Mouse (Mus musculus) right cerebral cortex, postnatal 4 days (tissue): Measurements from ENCODE around the gene Wfdc12.

ENCODE experiments used
- DNase-seq: peaks from one replicate; pipeline ENCODE4 v3.0.0-alpha.2; 2022

Wfdc12 gene

DNA sequence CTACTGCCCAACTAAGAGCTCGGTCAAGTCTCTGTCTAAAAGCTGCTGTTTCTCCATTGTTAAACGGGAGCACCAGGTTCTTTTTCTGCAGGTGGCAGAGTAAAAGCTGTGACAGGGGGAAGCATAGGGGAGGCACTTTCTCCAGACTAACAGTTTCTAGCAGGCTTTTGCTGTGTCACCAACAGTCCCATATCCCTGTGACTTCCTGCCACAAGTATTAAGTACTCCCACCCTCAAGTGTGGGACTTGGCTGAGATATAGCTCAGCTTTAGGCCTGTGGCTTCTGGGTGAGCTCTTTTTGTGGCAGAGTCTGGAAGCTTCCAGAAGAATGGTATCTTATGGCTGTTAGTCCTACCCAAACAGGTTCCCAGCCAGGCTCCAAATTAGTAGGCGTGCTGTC, 14.6 kb downstream of the Wfdc12 start:
- DNase-seq, result no peak

DNA sequence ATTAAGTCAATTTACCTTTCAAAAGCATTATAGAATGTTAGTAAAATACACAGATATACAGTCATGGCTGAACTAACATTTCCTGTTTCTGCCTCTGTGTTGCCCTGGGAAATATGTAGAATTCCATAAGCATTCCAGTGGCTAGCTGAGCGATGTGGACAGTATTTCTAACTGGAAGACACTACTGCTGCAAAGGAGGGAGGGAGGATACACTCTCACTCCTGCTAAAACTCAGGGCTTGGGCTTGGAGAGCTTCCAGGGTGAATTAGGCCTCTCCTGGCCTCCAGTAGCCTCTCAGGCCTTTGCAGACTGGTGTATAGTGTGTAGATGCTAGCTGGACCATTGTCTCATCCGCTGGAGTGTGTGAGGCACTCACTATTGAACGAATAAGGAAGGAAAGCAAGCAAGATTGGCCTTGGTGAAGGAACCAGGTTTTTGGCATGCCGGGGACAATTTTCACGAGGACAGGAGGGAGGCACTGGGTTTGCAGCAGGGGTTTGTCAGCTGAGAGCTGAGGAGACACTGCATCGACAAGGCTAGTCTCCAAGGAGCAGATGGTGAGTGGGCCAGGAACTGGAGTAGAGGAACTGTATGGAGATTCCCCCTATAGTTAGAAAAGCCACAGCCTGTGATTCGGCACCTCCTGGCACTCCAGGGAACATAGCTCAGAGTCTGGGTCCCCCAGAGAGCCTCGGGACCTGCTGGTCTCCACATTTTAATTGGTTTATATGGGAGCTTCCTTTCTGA, 15.6 kb downstream of the Wfdc12 start:
- DNase-seq, result no peak

DNA sequence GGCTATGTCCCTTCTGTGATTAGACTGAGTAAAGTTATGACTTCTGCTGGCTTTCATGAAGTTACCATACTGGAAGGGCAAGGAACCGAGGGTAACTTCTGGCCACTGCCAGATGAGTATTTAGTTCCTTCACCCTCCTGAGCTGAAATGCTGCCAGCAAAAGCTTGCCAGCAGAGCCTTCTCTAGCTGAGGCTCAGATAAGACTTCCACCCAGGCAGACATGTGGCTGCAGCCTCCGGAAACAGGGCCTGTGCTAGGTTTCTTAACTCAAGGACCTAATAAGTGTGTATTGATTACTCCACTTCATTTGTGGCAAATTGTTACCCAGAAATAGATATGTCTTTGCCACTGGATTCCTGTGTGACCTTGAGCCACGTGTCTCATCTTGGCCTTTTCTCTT, 17.0 kb downstream of the Wfdc12 start:
- DNase-seq, result no peak

DNA sequence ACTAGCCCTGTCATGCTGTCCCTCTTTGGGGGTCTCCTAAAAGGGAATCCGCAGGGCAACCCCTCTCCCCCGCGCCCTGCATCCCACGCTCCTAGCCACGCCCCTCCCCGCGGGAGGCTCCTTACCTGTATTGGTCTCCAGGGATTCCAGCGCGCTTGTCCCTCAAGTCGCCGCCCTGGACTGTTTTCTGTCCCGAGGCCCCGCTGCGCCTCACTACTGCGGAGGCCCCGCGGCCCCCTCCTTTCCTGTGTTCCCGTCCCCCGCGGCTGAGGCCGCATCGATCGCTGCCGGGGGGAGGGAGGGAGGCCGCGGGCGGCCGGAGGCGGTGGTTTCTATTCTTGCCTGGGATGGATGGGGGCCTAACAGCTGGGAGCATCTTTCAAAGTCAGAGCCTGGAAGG, 19.5 kb downstream of the Wfdc12 start, which contains the start of gene Kcns1:
Gene Kcns1, minus strand, starts transcription at position 212 of the 400 bp plus-strand sequence.
- no peak for DNase-seq

DNA sequence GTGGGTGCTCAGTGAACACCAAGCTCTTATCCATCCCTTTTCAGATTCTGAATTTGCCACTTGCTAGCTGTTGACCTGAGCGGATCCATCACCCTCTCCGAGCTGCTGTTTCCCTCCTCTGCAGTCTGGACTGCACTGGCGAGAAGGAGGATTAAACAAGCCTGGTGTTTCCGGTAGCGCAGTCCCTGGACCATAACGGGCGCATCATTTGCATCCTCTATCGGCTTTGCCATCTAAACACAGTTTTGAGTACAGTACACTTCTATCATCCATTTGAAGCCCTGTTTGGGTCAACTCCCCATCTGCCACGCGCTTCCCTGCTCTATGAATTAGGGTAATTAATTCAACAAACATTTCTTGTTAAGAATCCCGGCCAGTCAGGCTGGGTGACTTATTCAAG, 20.1 kb downstream of the Wfdc12 start:
- DNase-seq, result no peak

DNA sequence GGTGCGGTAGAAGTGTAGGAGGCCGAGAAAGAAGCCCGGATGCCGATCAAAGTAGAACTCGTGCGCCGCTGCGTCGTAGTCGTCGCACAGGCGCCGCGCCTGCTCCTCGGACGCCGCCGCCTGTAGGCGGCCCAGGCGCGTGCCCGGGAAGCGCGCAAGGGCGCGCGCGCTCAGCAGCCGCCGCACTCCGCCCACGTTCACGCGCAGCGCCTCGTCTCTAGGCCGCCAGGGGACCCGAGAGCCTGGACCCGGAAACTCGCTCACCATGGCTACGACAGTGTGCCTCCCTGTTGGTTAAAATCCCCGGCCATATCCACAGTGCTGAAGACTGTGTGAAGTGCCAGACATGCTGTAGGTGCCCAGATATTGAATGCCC, 21.8 kb downstream of the Wfdc12 start:
- DNase-seq, result peak; percentile 63

DNA sequence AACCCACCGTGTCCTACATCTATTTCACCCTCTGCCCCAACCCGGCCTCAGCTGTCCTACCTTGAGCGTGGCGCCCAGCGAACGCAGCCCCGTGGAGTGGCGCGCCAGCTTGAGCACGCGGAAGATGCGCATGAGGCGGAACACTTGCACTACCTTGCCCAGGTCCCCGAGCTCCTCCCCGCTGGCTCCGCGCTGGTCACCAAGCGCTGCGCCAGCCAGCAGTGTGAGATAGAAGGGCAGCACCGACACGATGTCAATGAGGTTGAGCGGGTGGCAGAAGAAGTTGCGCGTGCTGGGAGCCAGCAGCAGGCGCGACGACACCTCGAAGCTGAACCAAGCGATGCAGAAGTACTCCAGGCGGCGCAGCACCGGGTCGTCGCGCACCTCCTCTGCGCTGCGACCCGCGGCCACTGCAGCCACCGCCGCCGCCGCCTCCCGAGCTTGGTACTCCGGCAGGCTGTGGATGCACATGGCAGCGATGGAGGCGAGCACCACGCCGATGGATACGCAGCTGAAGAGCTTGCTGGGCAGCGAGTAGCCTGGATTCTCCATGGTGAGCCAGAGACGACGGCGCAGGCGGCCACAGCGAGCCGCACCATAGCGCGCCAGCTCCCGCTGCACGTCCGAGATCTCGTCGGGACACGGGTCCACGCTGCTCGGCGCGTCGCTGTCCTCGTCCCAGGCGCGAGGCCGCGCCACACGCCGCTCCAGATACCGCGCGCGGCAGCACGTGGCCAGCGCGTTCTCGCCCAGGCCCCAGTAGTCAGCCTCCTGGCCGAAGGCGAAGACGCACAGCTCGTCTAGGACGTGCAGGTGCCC, 22.4 kb downstream of the Wfdc12 start:
- no peak for DNase-seq

DNA sequence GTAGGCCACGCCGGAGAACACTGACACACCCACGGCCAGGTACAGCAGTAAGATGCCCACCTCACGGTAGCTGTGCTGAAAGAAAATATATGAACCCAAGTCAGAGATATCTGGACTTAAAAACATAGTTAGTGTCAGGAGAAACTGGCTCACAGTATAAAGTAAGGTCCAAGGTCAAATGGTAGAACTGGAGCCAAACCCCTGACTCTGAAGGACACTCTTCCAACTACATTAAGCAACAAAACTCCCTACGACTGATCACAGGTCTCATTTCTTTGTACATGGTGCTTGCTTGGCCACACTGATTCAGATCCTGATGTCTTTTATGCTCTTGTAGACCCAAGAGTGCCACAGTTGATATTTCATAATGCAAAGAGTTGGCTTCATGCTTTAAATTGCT, 25.5 kb downstream of the Wfdc12 start:
- no peak for DNase-seq

DNA sequence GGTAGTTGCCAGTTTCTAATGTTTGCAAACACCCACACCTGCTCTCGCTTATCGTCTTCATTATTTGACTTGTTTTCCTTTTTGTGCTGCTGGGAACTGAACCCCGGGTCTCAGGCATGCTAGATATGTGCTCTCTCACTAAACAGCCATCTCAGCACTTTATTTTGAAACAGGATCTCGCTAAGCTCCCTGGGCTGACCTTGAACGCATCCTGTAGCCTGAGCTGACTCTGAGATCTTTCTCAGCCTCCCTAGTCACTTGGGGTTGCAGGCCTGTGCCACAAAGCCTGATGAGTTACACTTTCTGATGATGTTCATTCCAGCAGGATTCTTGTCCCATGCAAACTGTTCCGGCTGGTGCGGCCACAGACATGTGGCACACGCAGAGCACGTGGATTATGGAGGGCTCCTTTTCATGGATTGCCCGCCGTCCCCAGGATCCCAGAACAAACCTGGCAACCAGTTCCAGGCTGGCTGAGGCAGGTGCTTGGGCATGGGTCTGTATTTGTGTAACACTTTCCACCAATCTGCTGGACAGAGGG, 28.8 kb downstream of the Wfdc12 start:
- DNase-seq, result no peak

DNA sequence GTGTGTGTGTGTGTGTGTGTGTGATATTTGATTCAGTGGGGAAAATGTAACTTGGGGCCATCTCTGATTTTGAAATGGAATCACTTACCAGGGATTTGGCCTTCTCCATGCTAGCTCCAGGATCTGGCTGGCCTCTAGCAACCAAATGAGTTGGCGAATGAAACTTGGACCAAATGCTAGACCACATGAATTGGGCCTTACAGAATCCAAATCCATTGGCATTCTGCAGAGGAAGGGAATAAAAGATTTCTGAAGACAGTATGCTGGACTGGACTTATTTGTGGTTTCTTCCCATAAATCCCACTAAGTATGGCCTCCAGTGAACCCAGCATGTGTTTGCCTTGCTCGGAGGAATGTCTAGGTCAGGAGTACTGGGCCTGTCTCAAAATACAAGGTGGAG, 31.6 kb downstream of the Wfdc12 start:
- no peak for DNase-seq

DNA sequence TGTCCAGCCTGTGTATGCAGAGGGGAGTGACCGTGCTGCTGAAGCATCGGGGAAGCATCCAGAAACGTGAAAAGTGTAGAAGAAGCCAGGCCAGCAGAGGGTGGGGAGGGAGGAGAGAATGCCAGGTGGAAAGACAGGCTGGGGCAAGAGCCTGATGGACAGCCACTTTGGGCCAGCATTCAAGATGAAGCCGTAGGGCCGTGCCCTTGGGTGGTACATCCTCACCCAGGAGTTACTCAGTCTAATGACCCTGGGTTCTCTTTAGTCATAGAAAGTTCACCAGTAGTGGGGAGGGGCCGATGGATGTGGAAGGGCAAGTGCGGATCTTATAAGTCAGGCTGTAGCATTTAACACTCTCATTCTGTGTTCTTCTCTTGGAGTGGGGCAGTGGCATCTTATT, 34.2 kb downstream of the Wfdc12 start:
- no peak for DNase-seq

DNA sequence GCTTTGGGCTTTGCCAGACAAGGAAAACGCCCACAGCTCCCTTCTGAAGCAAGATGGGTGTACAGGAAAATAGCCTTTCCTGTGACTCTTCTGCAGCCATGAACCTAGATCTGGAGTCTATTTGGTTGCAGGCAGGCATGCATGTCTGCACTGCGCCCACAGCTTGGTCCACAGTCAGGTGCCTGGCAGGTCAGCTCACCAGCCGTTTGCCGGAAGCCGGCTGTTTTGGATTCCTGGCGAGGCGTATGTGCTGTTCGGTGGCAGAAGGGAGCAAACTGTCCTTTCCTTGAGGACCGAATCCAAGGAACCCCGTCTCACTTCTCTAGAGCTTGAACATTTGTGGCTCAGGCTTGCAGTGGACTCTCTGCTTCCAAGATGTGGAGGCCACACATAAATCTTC, 36.4 kb downstream of the Wfdc12 start:
- no peak for DNase-seq

DNA sequence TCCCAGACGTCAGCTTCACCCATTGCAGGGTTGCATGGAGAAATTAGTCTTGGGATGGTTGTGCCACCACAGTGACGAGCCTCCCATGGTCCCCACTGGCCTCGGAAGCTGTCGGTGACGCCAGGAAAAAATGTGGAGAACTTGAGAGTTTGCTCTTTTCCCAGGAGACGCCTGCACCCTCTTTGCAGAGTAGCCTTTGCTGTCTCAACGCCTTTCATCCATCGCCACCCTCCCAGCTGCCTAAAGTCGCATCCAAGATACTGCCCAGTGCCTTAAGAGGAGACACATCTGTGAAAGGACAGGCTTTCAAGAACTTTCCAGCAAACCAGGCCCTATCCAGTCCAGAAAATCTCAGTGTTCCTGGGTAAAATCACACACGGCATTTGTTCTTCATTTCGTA, 38.1 kb downstream of the Wfdc12 start:
- DNase-seq, result no peak

DNA sequence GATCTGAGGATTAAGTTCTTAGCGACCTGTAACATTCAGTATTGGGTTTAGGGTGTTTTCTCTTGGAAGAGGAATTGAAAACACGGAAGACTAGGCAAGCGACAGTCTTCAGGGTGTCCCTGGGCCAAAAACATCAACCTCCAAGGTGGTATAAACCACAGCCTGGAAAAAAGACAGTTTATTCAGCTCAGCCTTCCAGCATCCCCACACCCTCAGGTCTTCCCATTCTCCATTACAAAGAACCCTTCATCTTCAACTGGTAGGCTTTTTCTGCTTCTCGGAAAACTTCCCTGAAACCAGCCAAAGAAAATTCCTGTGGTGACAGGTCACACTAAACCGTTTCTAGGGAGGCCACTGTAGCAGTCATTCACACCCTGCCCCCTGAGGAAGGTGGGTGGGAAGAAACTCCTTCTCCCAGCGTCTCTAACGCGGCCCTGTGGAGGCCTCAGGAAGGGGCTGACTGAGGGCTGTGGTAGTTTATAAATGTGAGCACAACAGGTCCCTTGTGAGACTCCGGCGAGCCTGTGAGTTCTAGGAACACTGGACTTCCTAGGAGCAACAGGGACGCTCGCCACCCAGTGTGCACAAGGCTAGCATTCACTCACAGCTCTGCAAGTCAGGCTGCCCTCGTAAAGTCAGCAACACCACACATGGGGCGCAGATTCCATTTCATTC, 40.2 kb downstream of the Wfdc12 start:
- DNase-seq, result no peak

DNA sequence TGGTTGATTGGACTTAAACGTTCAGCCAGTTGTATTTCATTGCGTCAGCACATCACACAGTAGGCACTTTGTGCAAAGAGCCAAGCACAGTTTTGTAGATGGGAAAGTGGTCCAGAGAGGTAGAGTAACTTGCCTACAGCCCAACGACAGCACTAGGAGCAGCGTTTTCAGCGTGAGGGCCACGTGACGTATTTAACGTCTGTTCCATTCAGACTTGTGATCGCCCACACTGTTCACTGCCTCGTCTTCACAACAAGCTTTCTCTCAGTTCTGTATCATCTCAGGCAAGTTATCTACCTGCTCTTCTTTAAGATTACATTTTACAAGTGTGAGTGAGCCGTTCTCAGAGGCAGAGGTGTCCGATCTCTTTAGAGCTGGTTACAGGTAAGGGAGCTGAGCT, 43.9 kb downstream of the Wfdc12 start:
- no peak for DNase-seq

DNA sequence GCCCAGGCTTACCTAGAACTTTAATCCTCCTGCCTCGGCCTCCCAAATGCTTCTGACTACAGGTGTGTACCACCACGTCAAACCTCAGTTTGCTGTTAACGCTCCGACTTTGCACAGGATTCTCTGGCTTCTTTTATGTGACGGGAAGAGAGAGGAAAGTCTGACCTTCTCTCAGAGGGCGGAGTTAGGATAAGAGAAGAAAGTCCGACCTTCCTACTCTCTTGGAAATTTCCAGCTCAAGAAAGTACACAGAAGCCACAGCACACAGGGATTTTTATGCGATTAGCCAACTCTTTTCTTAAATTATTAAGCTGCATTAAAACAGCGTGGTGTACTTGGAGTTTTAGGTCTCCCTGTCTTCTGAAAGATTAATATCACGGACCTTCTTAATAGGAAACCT, 45.9 kb downstream of the Wfdc12 start:
- no peak for DNase-seq

DNA sequence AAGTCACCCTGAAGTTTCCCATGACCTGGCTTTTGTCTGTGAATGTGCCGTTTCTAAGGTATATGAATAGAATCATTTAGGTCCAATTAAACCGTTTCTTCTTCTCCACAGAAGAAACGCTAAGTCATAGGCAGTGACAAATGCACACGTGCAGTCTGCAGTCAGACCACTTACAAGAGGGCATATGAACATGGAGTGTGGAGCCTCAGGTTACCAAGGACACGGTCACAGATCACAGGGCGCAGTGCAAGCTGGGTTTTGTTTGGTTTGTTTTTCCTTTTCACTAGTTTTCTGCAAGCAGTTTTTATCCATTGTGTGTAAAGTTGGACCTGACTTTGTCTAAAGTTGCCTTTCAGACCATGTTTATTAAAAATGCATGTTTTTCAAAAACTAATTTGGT, 46.4 kb downstream of the Wfdc12 start:
- no peak for DNase-seq

DNA sequence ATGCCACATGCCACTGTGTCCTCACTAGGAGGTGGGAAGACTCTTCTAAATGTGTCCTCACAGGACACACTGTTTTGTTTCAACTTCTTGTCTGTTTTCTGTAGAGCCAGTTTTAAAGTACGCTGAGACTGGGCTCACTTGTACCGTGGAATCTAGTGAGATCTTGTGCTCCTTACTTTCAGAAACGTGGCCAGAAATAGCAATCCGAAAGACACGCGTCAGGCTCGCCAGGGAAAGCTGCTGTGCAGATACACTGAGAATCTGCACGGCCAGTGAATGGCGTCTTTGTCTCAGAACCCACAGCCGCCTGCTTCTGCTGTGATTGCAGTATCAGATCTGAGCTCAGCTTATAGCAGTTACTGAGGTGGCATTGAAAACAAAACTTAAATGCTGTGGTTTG, 48.4 kb downstream of the Wfdc12 start:
- DNase-seq, result peak; percentile 35
